Mouse (Mus musculus): ENCODE data around the gene Stab1. TPM values are rescaled to one million over a fixed set of nuclear protein-coding genes. Genes with fewer than 3 reads are reported as not detected.
A peak's percentile ranks its signal among the peaks of the same experiment; 100 is the strongest.

The Stab1 gene
- polyA plus RNA-seq, 1 experiment from 2014 or later = 18.5 TPM

GRCm38 (mm10) chr14:31177715-31178114, 9.3 kb upstream of the Stab1 start:
- Histone ChIP-seq H3K4me3 (replicated peaks) (no peak overlapping the region), H3K4me1 (replicated peaks) (peaks cover 9% of the 10 kb centered on the region; the same call in 1 of the 2 replicates), H3K27ac (no peak overlapping the region), H3K9ac (no peak overlapping the region), H3K27me3 (no peaks in the 10 kb centered on the region), H3K36me3 (peaks cover 97% of the 10 kb centered on the region), H3K9me3 (replicated peaks) (no peaks in the 10 kb centered on the region), H3K4me2 (no peak overlapping the region)
- WGBS (ENCODE audit: insufficient replicate concordance) = 87% methylated on average over 5 of the region's 5 CpGs
- no peak for DNase-seq
- ATAC-seq (ENCODE audit: low read depth) = no peak

DNA sequence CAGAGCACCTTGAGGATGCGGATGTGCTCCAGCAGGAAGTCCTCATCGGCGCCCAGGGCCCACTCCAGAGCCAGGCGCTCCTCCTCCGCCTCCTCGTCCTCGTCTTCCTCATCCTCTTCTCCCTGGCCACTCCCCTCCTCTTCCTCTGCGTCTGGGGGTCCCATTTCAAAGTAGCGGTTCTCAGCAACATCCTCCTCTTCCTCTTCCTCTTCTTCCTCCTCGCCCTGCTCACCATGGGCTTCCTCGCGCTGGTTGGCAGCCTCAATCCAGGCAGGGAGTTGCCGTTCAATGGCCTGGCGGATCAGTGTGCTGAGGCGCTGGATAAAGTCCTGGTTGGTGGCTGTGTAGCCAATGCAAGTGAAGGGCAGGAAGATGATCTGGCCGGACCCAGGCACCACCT, 8.8 kb upstream of the Stab1 start:
- H3K27me3 ChIP-seq = no peaks in the 10 kb centered on the region

GRCm38 (mm10) chr14:31173537-31173936, 5.1 kb upstream of the Stab1 start:
- no peak overlapping the region for H3K4me3 ChIP-seq (replicated peaks)
- peaks cover 4% of the 10 kb centered on the region; the same call in 1 of the 2 replicates for H3K27me3 ChIP-seq
- no peaks in the 10 kb centered on the region for H3K9me3 ChIP-seq (replicated peaks)
- 84% methylated on average over 7 of the region's 7 CpGs for WGBS (ENCODE audit: insufficient replicate concordance)
- H3K36me3 ChIP-seq = peaks cover 82% of the 10 kb centered on the region
- H3K4me2 ChIP-seq = no peak overlapping the region
- DNase-seq (no peak), ATAC-seq (ENCODE audit: low read depth) (no peak)
- H3K27ac ChIP-seq = no peak overlapping the region
- peaks cover 15% of the 10 kb centered on the region for H3K4me1 ChIP-seq (replicated peaks)
- H3K9ac ChIP-seq = no peak overlapping the region

More for the DNA sequence above, 8.8 kb upstream of the Stab1 start:
- Histone ChIP-seq H3K27ac (no peak overlapping the region), H3K9me3 (replicated peaks) (no peaks in the 10 kb centered on the region), H3K9ac (no peak overlapping the region), H3K36me3 (peaks cover 97% of the 10 kb centered on the region), H3K4me2 (no peak overlapping the region), H3K4me3 (replicated peaks) (no peak overlapping the region), H3K4me1 (replicated peaks) (peaks cover 5% of the 10 kb centered on the region; the same call in 1 of the 2 replicates)
- no peak for DNase-seq
- ATAC-seq (ENCODE audit: low read depth) = no peak
- 80% methylated on average over 16 of the region's 16 CpGs for WGBS (ENCODE audit: insufficient replicate concordance)

- Histone ChIP-seq H3K4me2 (no peak overlapping the region), H3K4me1 (replicated peaks) (peaks cover 20% of the 10 kb centered on the region), H3K9ac (no peak overlapping the region), H3K9me3 (replicated peaks) (no peaks in the 10 kb centered on the region), H3K36me3 (peaks cover 78% of the 10 kb centered on the region), H3K27ac (no peak overlapping the region), H3K27me3 (peaks cover 10% of the 10 kb centered on the region), H3K4me3 (replicated peaks) (no peak overlapping the region)
- no peak for DNase-seq
- 76% methylated on average over 18 of the region's 18 CpGs for WGBS (ENCODE audit: insufficient replicate concordance)
- 0 out of 2 replicates have a peak, but pooled peaks have one; percentile 22 for ATAC-seq (ENCODE audit: low read depth)
Observed at GRCm38 (mm10) chr14:31172781-31173455, 4.5 kb upstream of the Stab1 start.

DNA sequence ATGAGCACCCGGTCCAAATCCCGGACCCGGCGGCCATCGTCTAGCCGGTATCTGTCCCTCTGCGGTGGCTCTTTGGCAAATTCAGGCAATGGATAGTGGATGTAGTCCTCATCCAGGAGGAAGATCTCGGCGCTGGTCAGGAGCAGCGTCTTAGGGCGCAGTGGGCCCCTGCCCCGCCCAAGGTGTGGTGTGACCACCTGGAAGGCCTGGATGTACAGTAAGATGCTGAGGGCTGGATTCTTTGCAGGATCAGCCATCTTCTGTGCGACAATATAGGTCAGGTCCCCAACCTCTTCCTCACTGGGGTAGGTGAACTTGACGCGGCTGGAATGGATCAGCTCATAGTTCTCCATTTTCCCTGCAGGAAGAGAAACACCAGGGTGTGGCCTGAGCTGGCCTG, 3.4 kb upstream of the Stab1 start:
- no peak overlapping the region for H3K4me3 ChIP-seq (replicated peaks)
- H3K4me1 ChIP-seq (replicated peaks) = peaks cover 30% of the 10 kb centered on the region
- no peaks in the 10 kb centered on the region for H3K9me3 ChIP-seq (replicated peaks)
- ATAC-seq (ENCODE audit: low read depth) (no peak), DNase-seq (no peak)
- H3K27ac ChIP-seq = no peak overlapping the region
- no peak overlapping the region for H3K9ac ChIP-seq
- H3K36me3 ChIP-seq = peaks cover 67% of the 10 kb centered on the region
- peaks cover 21% of the 10 kb centered on the region for H3K27me3 ChIP-seq
- no peak overlapping the region for H3K4me2 ChIP-seq
- 90% methylated on average over 15 of the region's 15 CpGs for WGBS (ENCODE audit: insufficient replicate concordance)

DNA sequence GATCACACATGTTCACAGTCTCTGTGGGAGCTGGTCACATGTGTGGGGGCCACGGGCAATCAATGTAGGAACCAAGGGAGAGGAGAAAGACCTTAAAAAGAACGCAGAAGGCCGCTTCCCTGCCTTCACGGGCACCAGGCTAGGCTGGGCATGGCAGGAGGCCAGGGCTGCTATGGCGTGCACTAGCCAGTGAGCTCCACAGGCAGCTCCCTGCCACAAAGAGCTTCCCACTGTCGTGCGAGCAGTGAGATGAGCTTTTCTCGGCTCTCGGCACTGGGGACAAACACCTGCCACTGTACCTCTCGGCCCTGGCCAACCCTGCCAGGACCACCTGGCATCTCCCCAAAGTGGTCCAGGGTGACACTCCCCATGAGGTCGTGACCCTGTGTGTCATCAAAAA, 2.9 kb upstream of the Stab1 start:
- Histone ChIP-seq H3K27ac (no peak overlapping the region), H3K4me3 (replicated peaks) (no peak overlapping the region), H3K4me2 (no peak overlapping the region), H3K9ac (no peak overlapping the region), H3K36me3 (peaks cover 62% of the 10 kb centered on the region), H3K4me1 (replicated peaks) (peaks cover 34% of the 10 kb centered on the region), H3K27me3 (peaks cover 25% of the 10 kb centered on the region), H3K9me3 (replicated peaks) (no peaks in the 10 kb centered on the region)
- ATAC-seq (ENCODE audit: low read depth) = no peak
- no peak for DNase-seq
- WGBS (ENCODE audit: insufficient replicate concordance) = 87% methylated on average over 11 of the region's 11 CpGs

GRCm38 (mm10) chr14:31170963-31171362, 2.5 kb upstream of the Stab1 start:
- no peak overlapping the region for H3K4me2 ChIP-seq
- no peak for DNase-seq
- peaks cover 39% of the 10 kb centered on the region for H3K4me1 ChIP-seq (replicated peaks)
- H3K27me3 ChIP-seq = peaks cover 25% of the 10 kb centered on the region
- H3K9me3 ChIP-seq (replicated peaks) = no peaks in the 10 kb centered on the region
- H3K27ac ChIP-seq = no peak overlapping the region
- no peak overlapping the region for H3K4me3 ChIP-seq (replicated peaks)
- H3K9ac ChIP-seq = no peak overlapping the region
- no peak for ATAC-seq (ENCODE audit: low read depth)
- peaks cover 58% of the 10 kb centered on the region for H3K36me3 ChIP-seq
- WGBS (ENCODE audit: insufficient replicate concordance) = 84% methylated on average over 13 of the region's 13 CpGs

GRCm38 (mm10) chr14:31169508-31169907, 1.1 kb upstream of the Stab1 start:
- no peak for DNase-seq
- ATAC-seq (ENCODE audit: low read depth) = no peak
- Histone ChIP-seq H3K36me3 (peaks cover 44% of the 10 kb centered on the region), H3K4me3 (replicated peaks) (no peak overlapping the region), H3K9me3 (replicated peaks) (no peaks in the 10 kb centered on the region), H3K9ac (no peak overlapping the region), H3K4me1 (replicated peaks) (peaks cover 53% of the 10 kb centered on the region), H3K27me3 (peaks cover 25% of the 10 kb centered on the region), H3K4me2 (no peak overlapping the region), H3K27ac (no peak overlapping the region)
- WGBS (ENCODE audit: insufficient replicate concordance) = 21% methylated on average over 6 of the region's 6 CpGs

GRCm38 (mm10) chr14:31166827-31167226, 1.6 kb downstream of the Stab1 start:
- 47% methylated on average over 9 of the region's 9 CpGs for WGBS (ENCODE audit: insufficient replicate concordance)
- DNase-seq = no peak
- H3K9ac ChIP-seq = peak overlapping the region; percentile 27; the same call in 1 of the 2 replicates
- H3K4me1 ChIP-seq (replicated peaks) = peaks cover 79% of the 10 kb centered on the region
- peak overlapping the region; percentile 32 for H3K4me3 ChIP-seq (replicated peaks)
- H3K36me3 ChIP-seq = peaks cover 17% of the 10 kb centered on the region
- H3K4me2 ChIP-seq = peak overlapping the region; percentile 26
- H3K27ac ChIP-seq = 0 out of 2 replicates have a peak overlapping the region, but pooled peaks have one; percentile 25
- ATAC-seq (ENCODE audit: low read depth) = no peak
- H3K9me3 ChIP-seq (replicated peaks) = no peaks in the 10 kb centered on the region
- peaks cover 38% of the 10 kb centered on the region for H3K27me3 ChIP-seq

DNA sequence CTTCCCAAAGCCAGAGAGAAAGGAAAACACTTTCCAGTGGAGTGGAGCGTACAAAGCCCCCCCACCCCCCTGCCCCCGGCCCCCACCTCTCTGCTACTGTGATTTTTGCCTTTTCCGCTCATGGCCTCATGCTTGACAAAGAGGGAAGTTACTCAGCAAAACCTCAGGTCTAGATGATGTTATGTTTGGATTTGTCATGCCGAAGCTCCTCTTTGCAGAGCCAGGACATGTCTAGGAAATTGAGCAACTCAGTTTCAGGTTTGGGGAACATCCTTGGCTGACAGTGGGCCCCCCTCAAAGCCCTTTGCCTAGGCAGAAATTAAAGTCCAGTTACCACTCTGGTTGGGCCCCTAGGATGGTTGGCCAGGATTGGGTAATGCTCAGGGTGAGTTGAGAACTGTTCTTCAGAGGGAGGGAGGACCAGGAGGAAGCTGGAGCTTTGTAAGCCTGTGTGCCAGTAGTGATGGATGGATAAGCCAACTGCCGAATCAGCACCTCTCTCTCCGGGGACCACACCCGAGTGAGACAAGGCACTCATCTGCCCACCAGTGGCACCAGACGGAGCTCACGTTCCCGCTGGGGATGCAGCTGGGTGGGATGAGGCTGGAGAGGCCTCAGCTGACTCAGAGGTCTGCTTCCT, 2.3 kb downstream of the Stab1 start:
- H3K9me3 ChIP-seq (replicated peaks) = no peaks in the 10 kb centered on the region
- H3K4me1 ChIP-seq (replicated peaks) = peaks cover 82% of the 10 kb centered on the region
- H3K27ac ChIP-seq = peak overlapping the region; percentile 25; the same call in 1 of the 2 replicates
- DNase-seq (no peak), ATAC-seq (ENCODE audit: low read depth) (peak; percentile 26; the same call in 1 of the 2 replicates)
- H3K36me3 ChIP-seq = peaks cover 10% of the 10 kb centered on the region
- H3K4me3 ChIP-seq (replicated peaks) = peak overlapping the region; percentile 32; the same call in 1 of the 2 replicates
- 20% methylated on average over 10 of the region's 10 CpGs for WGBS (ENCODE audit: insufficient replicate concordance)
- peaks cover 38% of the 10 kb centered on the region for H3K27me3 ChIP-seq
- H3K4me2 ChIP-seq = peak overlapping the region; percentile 26
- H3K9ac ChIP-seq = peak overlapping the region; percentile 2; the same call in 1 of the 2 replicates

DNA sequence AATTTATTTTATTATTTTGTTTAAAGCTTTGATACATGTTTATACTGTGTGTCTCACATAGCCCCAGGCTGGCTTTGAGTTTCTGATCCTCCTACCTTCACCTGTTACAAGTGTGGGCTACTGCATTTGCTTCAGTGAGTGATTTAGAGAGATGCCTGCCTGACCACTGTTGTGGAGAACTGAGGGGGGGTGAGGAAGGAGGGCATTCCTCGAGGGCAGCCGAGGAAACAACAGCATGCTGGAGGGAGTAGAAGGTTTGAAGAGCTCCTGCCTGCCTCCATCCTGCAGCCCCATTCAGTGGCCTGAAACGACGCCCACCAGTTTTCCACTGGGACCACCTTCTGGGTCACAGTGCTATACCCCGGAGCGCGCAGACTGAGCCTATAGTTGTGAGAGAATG, 3.0 kb downstream of the Stab1 start:
- Histone ChIP-seq H3K4me1 (replicated peaks) (peaks cover 87% of the 10 kb centered on the region), H3K27me3 (peaks cover 38% of the 10 kb centered on the region), H3K27ac (no peak overlapping the region; the same call in 1 of the 2 replicates), H3K36me3 (peaks cover 3% of the 10 kb centered on the region), H3K4me2 (0 out of 2 replicates have a peak overlapping the region, but pooled peaks have one; percentile 6), H3K9ac (no peak overlapping the region), H3K9me3 (replicated peaks) (no peaks in the 10 kb centered on the region), H3K4me3 (replicated peaks) (no peak overlapping the region)
- DNase-seq (no peak), ATAC-seq (ENCODE audit: low read depth) (no peak)
- 43% methylated on average over 7 of the region's 7 CpGs for WGBS (ENCODE audit: insufficient replicate concordance)
